Mouse (Mus musculus) cerebellum, adult 2 months (tissue): Measurements from ENCODE around the gene C2.

Experiments
- CTCF ChIP-seq: fragments of 200-500 bp; IDR thresholded peaks from 2 replicates; pipeline ENCODE4 v1.5.1; 2011; ENCODE audit warnings: low read depth, mild to moderate bottlenecking, control low read depth, low read length, moderate library complexity, borderline replicate concordance; ENCODE audit not compliant: insufficient read depth
- POLR2A ChIP-seq: fragments of 200-500 bp; IDR thresholded peaks from 2 replicates; pipeline ENCODE4 v1.6.1; 2011; ENCODE audit warnings: low read length, control low read depth, borderline replicate concordance; ENCODE audit not compliant: insufficient read depth

GRCm38 (mm10) chr17:34917188-34917587 lies 19.1 kb upstream of the C2 start:
- TF ChIP-seq POLR2A (no peak), CTCF (no peak)
